Mouse (Mus musculus) ES-E14 (cell line): Measurements from ENCODE around the gene Cmtm6. TPM values are rescaled to one million over a fixed set of nuclear protein-coding genes. Genes with fewer than 3 reads are reported as not detected.

Experiments
- DNase-seq: peaks from one replicate; pipeline ENCODE4 v3.0.0-alpha.2; 2013; ENCODE audit warnings: low read depth, low spot score
- H3K27ac ChIP-seq: 2 replicates; pipeline ENCODE4 v1.5.1; 2012; ENCODE audit warnings: low read depth, mild to moderate bottlenecking, low read length, moderate library complexity, mixed read lengths; ENCODE audit not compliant: poor library complexity, insufficient read depth, severe bottlenecking
- H3K36me3 ChIP-seq: 2 replicates; pipeline ENCODE4 v1.6.1; 2012; ENCODE audit warnings: mild to moderate bottlenecking, low read length, moderate library complexity, mixed read lengths; ENCODE audit not compliant: control insufficient read depth, poor library complexity, insufficient read depth, severe bottlenecking
- H3K4me1 ChIP-seq, 2 experiments: fragments of 150-350 bp in 1 of 2; sonication (generic) in 1 of 2; 2 replicates each; pipeline ENCODE4 v1.6.1; 2012; ENCODE audit warnings: low read length in 2 of 2, mild to moderate bottlenecking in 1 of 2, mixed read lengths in 1 of 2; ENCODE audit not compliant: control insufficient read depth in 2 of 2, insufficient read depth in 2 of 2, poor library complexity in 1 of 2
- H3K4me3 ChIP-seq, 2 experiments: fragments of 150-350 bp in 1 of 2; sonication (generic) in 1 of 2; 2 replicates each; pipeline ENCODE4 v1.5.1; 2012; ENCODE audit warnings: low read length in 2 of 2, low read depth in 1 of 2, mild to moderate bottlenecking in 1 of 2, mixed read lengths in 1 of 2; ENCODE audit not compliant: insufficient read depth in 1 of 2, poor library complexity in 1 of 2, severe bottlenecking in 1 of 2
- H3K9ac ChIP-seq: 2 replicates; pipeline ENCODE4 v1.6.1; 2012; ENCODE audit warnings: low read depth, mild to moderate bottlenecking, low read length, mixed read lengths; ENCODE audit not compliant: poor library complexity, insufficient read depth, severe bottlenecking
- H3K9me3 ChIP-seq: fragments of 150-350 bp; sonication (generic); 2 replicates; pipeline ENCODE4 v1.6.1; 2012; ENCODE audit warnings: low read depth, mild to moderate bottlenecking, low read length; ENCODE audit not compliant: control insufficient read depth, insufficient read depth
- CHD2 ChIP-seq: IDR thresholded peaks from 2 replicates; pipeline ENCODE4 v1.6.1; 2014; ENCODE audit warnings: mild to moderate bottlenecking, low read depth, low read length, inconsistent platforms
- HCFC1 ChIP-seq: IDR thresholded peaks from 2 replicates; pipeline ENCODE4 v1.6.1; 2012; ENCODE audit warnings: low read length, inconsistent platforms, borderline replicate concordance; ENCODE audit not compliant: insufficient read depth
- MAFK ChIP-seq: IDR thresholded peaks from 2 replicates; pipeline ENCODE4 v1.6.1; 2014; ENCODE audit warnings: mild to moderate bottlenecking, low read depth, low read length, inconsistent platforms; ENCODE audit not compliant: insufficient read depth
- ZC3H11A ChIP-seq: IDR thresholded peaks from 2 replicates; pipeline ENCODE4 v1.6.1; 2012; ENCODE audit warnings: low read depth, mild to moderate bottlenecking, inconsistent platforms, low read length, borderline replicate concordance
- ZNF384 ChIP-seq: IDR thresholded peaks from 2 replicates; pipeline ENCODE4 v1.6.1; 2012; ENCODE audit warnings: low read depth, low read length, inconsistent platforms
- in situ Hi-C, 2 experiments: fragments of 600-800 bp; cut with MboI; formaldehyde crosslinking; loops; one replicate each; pipeline ENCODE4 v1.15.1; 2025; ENCODE audit warnings: low sequenced_read_pairs in 2 of 2, inconsistent platforms in 1 of 2; ENCODE audit not compliant: unreplicated experiment in 2 of 2
- total RNA-seq: library from RNA; depleted of rRNA; stranded (reverse); fragments of 300-350 nt; gene quantifications from 2 replicates; pipeline ENCODE4 v1.2.3, GENCODE M21; 2012

The Cmtm6 gene
- total RNA-seq, 1 experiment = 74.4 TPM

DNA sequence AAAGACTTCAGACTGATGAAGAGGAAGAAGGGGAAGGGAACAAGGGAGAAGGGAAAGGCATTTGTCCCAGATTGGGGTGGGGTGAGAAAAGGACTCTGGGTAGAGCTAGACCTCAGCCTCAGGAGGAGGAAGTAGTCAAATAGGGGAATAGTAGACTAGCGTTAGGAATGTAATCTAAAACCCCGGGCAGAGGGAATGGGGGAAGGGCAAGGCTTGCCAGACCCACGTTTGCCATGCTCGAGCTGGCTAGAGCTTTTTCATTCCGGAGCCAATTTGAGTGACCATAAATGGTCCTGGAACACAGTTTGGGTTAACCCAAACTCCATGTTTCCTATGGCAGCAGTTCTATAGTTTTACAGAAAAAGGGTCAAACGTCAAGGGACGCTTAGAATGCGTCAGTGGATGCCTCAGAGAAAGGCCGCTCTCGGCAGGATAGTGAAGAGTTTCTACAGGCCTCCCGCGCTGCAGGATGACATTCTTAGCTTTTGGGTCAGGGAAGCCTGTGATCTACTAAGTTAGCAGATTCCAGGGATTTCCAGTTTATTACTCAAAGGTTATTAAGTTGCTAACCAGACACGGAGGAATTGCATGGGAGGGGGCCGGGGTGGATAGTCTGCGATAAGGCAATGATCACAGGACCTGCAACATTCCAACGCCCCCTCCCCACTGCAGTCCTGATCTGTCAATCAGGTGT lies 54.7 kb downstream of the Cmtm6 start:
- no peaks in the 10 kb centered on the region for H3K9me3 ChIP-seq
- peak overlapping the region in 1 of 2 experiments; percentile 44; a peak in 3 of 4 replicates for H3K4me3 ChIP-seq
- DNase-seq = peak; percentile 60
- no peak for TF ChIP-seq MAFK
- peak; percentile 29; the same call in 1 of the 2 replicates for TF ChIP-seq CHD2
- TF ChIP-seq ZC3H11A = no peak
- H3K4me1 ChIP-seq = peaks cover 2 to 8% of the 10 kb centered on the region in 2 experiments; a peak in 2 of 4 replicates
- H3K36me3 ChIP-seq = no peaks in the 10 kb centered on the region
- H3K9ac ChIP-seq = peak overlapping the region; percentile 46; the same call in 1 of the 2 replicates
- peak overlapping the region; percentile 56 for H3K27ac ChIP-seq
- in situ Hi-C loops = no loop called here

DNA sequence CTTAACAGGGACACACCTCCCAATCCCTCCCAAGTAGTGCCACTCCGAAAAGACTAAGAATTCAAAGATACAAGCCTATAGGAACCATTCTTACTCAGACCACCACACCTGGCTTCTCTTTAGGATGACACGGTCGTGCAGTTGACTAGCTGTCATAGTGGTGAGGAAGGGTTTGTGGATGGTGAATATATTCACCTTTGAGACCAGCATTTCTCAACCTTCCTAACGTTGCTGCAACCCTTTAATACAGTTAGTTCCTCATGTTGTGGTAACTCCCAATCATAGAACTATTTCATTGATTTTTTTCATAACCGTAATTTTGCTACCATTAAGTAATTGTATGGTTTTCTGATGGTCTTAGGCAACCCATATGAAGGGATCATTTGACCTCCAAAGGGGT lies 56.2 kb downstream of the Cmtm6 start:
- Histone ChIP-seq H3K4me1 (peaks cover 2 to 14% of the 10 kb centered on the region in 2 experiments; a peak in 2 of 4 replicates), H3K27ac (no peak overlapping the region), H3K9me3 (no peaks in the 10 kb centered on the region), H3K9ac (no peak overlapping the region), H3K36me3 (no peaks in the 10 kb centered on the region), H3K4me3 (no peak overlapping the region)
- TF ChIP-seq HCFC1 (no peak), ZC3H11A (no peak), MAFK (no peak), ZNF384 (no peak), CHD2 (no peak)
- no peak for DNase-seq
- in situ Hi-C loops = no loop called here

DNA sequence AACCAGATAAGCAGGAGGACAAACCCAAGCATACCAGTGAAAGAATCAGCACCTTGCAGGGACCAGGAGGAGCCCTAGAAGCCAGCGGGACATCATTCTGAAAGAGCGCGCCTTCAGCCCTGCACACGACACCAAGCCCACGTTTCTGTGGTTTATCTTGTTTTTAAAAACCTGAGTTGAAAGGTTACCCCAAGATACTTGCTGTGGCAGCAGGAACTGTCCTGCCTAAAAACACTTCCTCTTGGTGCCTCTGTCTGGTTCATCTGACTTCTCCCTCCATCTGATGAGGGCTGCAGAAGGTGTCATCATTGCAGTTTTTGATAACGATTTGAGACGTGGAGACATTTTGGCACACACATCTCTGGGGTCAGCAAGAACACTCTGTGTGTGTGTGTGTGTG lies 56.8 kb downstream of the Cmtm6 start:
- no peak overlapping the region for H3K4me3 ChIP-seq
- DNase-seq = no peak
- no peaks in the 10 kb centered on the region for H3K36me3 ChIP-seq
- H3K27ac ChIP-seq = no peak overlapping the region
- TF ChIP-seq MAFK = no peak
- TF ChIP-seq CHD2 = no peak
- no peak for TF ChIP-seq HCFC1
- TF ChIP-seq ZC3H11A = no peak
- TF ChIP-seq ZNF384 = no peak
- no peak overlapping the region for H3K9ac ChIP-seq
- in situ Hi-C loops = no loop called here
- H3K4me1 ChIP-seq = peaks cover 2 to 11% of the 10 kb centered on the region in 2 experiments; a peak in 2 of 4 replicates
- no peaks in the 10 kb centered on the region for H3K9me3 ChIP-seq

DNA sequence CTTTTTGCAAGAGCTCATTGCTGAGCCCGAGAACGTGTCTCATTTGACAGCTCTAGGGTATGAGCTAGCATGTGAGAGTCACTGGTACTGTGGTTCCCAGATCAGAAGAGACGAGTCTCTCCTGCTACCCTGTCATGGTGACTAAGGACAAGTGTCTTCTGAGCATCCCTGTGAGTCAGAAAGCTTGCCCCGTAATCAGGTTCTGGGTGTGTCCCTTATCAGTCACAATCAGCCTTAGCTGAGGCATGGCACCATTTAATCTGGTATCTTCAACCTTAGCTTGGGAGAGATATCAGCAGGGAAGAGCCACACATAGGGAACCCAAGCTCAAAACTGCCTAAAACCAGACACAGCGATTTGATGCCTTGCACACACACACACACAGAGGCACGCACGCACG lies 57.8 kb downstream of the Cmtm6 start:
- Histone ChIP-seq H3K9me3 (no peaks in the 10 kb centered on the region), H3K27ac (no peak overlapping the region), H3K4me3 (no peak overlapping the region), H3K9ac (no peak overlapping the region), H3K4me1 (peaks cover 2 to 8% of the 10 kb centered on the region in 2 experiments; a peak in 2 of 4 replicates), H3K36me3 (no peaks in the 10 kb centered on the region)
- TF ChIP-seq MAFK (no peak), ZC3H11A (no peak), HCFC1 (no peak), ZNF384 (no peak), CHD2 (no peak)
- in situ Hi-C loops = no loop called here
- no peak for DNase-seq
